Mouse (Mus musculus): ENCODE results near the gene Mosmo.

- TF ChIP-seq MYOG (IDR thresholded peaks at IDR 0.05; ENCODE audit: control insufficient read depth in 1 of 3, insufficient read depth in 1 of 3, insufficient read length in 2 of 3, low read depth in 2 of 3) (no peak), POLR2A (IDR thresholded peaks at IDR 0.05; ENCODE audit: insufficient read length, low read depth) (peak; percentile 48), SRF (IDR thresholded peaks at IDR 0.05; ENCODE audit: control insufficient read depth, insufficient read length, low read depth) (no peak), REST (IDR thresholded peaks at IDR 0.05; ENCODE audit: insufficient read depth, insufficient read length) (no peak)
These were observed at the start of gene Mosmo for GRCm38 (mm10) chr7:120677001-120677643.
